Mouse (Mus musculus): ENCODE results near the gene Srgap1. TPM values are rescaled to one million over a fixed set of nuclear protein-coding genes. Genes with fewer than 3 reads are reported as not detected.

Srgap1 gene
- polyA plus RNA-seq, 1 experiment from 2014 or later = 15.9 TPM

- no peak overlapping the region for H3K4me2 ChIP-seq (replicated peaks)
- H3K36me3 ChIP-seq = no peaks in the 10 kb centered on the region
- no peaks in the 10 kb centered on the region for H3K9me3 ChIP-seq
- no peak for ATAC-seq (ENCODE audit: low FRiP score, low read depth)
- H3K9ac ChIP-seq = no peak overlapping the region
- H3K4me1 ChIP-seq = peaks cover 8% of the 10 kb centered on the region
- H3K27ac ChIP-seq = no peak overlapping the region
- WGBS = 87% methylated on average over 3 of the region's 3 CpGs
- H3K27me3 ChIP-seq = no peaks in the 10 kb centered on the region
- no peak overlapping the region for H3K4me3 ChIP-seq
Measured at GRCm38 (mm10) chr10:121737256-121737655, 309.9 kb downstream of the Srgap1 start.

GRCm38 (mm10) chr10:121732542-121732941, 314.6 kb downstream of the Srgap1 start:
- Histone ChIP-seq H3K27ac (no peak overlapping the region), H3K4me2 (replicated peaks) (no peak overlapping the region), H3K36me3 (no peaks in the 10 kb centered on the region), H3K4me3 (no peak overlapping the region), H3K9me3 (no peaks in the 10 kb centered on the region), H3K9ac (no peak overlapping the region), H3K27me3 (no peaks in the 10 kb centered on the region), H3K4me1 (no peaks in the 10 kb centered on the region)
- 89% methylated on average over 9 of the region's 9 CpGs for WGBS
- no peak for ATAC-seq (ENCODE audit: low FRiP score, low read depth)

GRCm38 (mm10) chr10:121731048-121731725, 315.9 kb downstream of the Srgap1 start:
- Histone ChIP-seq H3K36me3 (no peaks in the 10 kb centered on the region), H3K27ac (no peak overlapping the region), H3K9me3 (no peaks in the 10 kb centered on the region), H3K4me2 (replicated peaks) (no peak overlapping the region), H3K9ac (no peak overlapping the region), H3K27me3 (no peaks in the 10 kb centered on the region), H3K4me1 (no peaks in the 10 kb centered on the region), H3K4me3 (no peak overlapping the region)
- no peak for ATAC-seq (ENCODE audit: low FRiP score, low read depth)
- WGBS = 90% methylated on average over 8 of the region's 8 CpGs

Other genes with a start within 250 kb of the Srgap1 start
- gene Rxylt1, start 50.1 kb upstream of the Srgap1 start, polyA plus RNA-seq (2015; fragmentation: Nextera tagmentation; extraction: Ambion mirVana) = 51.5 and 58.8 TPM in 2 replicates

Data from limb, embryonic 13.5 days (tissue).